Mouse (Mus musculus) embryonic fibroblast, embryonic 13.5 days (primary cell): ENCODE results near the gene Nrg4.

Experiments
- CTCF ChIP-seq: IDR thresholded peaks from 2 replicates; pipeline ENCODE4 v1.5.1; 2011; ENCODE audit warnings: mild to moderate bottlenecking, control low read depth, low read length, moderate library complexity, borderline replicate concordance; ENCODE audit not compliant: insufficient read depth
- POLR2A ChIP-seq: IDR thresholded peaks from 2 replicates; pipeline ENCODE4 v1.6.1; 2011; ENCODE audit warnings: low read depth, mild to moderate bottlenecking, control low read depth, low read length, moderate library complexity

DNA sequence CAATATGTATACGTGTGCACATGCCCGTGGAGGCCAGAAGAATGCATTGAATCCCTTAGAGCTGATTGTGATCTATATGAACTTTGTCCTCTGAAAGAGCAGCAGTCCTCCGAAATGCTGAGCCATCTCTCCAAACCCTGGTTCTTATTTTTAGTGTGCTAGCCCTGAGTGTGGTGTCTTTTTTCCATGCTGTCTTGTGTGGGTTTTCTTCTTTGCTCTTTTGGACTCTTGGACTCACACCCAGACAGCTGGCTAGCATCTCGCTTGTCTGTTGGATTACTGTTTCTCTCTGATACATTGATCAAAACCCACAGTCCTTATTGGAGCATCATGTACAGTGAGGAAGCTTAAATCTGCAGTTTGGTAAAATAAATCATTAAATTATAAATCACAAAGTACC, 115.0 kb downstream of the Nrg4 start:
- TF ChIP-seq CTCF (no peak), POLR2A (no peak)
